Mouse (Mus musculus) kidney, adult 2 months (tissue): ENCODE results near the gene Atp2c2.

ENCODE experiments used
- CTCF ChIP-seq: fragments of 200-500 bp; conservative IDR thresholded peaks from 2 replicates; pipeline ENCODE4 v1.5.1; 2011; ENCODE audit warnings: low read depth, mild to moderate bottlenecking, control low read depth, low read length, moderate library complexity, mixed read lengths; ENCODE audit not compliant: insufficient read depth, insufficient read length
- POLR2A ChIP-seq: fragments of 200-500 bp; IDR thresholded peaks from one replicate; pipeline ENCODE4 v1.6.1; 2011; ENCODE audit warnings: low read depth, low read length, control low read depth

GRCm38 (mm10) chr8:119709703-119710093, 9.9 kb downstream of the Atp2c2 start:
- TF ChIP-seq CTCF (no peak), POLR2A (no peak)
